Mouse (Mus musculus) induced T-regulatory cell, adult 2 months (primary cell): ENCODE results near the gene Sgca.
A peak's percentile ranks its signal among the peaks of the same experiment; 100 is the strongest.
"Not testable (repeated sequence)": the region's sequence is repeated elsewhere in the genome, so short reads cannot be mapped to it uniquely, and the experiment has no call there.

ENCODE experiments used
- DNase-seq: peaks from one replicate; pipeline ENCODE4 v3.0.0-alpha.2; 2012; ENCODE audit warnings: low read depth

Gene Sgca

GRCm38 (mm10) chr11:94976199-94976598 lies at the start of gene Sgca:
Gene Sgca, minus strand, starts transcription at chr11:94976327.
- DNase-seq = no peak

GRCm38 (mm10) chr11:95025227-95026012 lies 49.3 kb upstream of the Sgca start:
- DNase-seq = no peak

- no peak for DNase-seq
Measured at GRCm38 (mm10) chr11:95024439-95025184, 48.5 kb upstream of the Sgca start.

- no peak for DNase-seq
Measured at GRCm38 (mm10) chr11:95023481-95023880, 47.4 kb upstream of the Sgca start.

- DNase-seq = peak; percentile 49
Measured at GRCm38 (mm10) chr11:95022237-95022992, 46.3 kb upstream of the Sgca start.

- DNase-seq = no peak
Measured at GRCm38 (mm10) chr11:95015484-95015883, 39.4 kb upstream of the Sgca start.

- no peak for DNase-seq
Measured at GRCm38 (mm10) chr11:95012487-95012886, 36.4 kb upstream of the Sgca start.

GRCm38 (mm10) chr11:95012075-95012474 lies 35.9 kb upstream of the Sgca start:
- no peak for DNase-seq

GRCm38 (mm10) chr11:95011416-95011815 lies 35.3 kb upstream of the Sgca start:
- DNase-seq = no peak

GRCm38 (mm10) chr11:95010841-95011403 lies 34.8 kb upstream of the Sgca start:
- not testable (repeated sequence) for DNase-seq

GRCm38 (mm10) chr11:95010141-95010739 lies 34.1 kb upstream of the Sgca start:
- DNase-seq = no peak

- DNase-seq = peak; percentile 59
Measured at GRCm38 (mm10) chr11:95009629-95010014, 33.5 kb upstream of the Sgca start, which contains the start of gene Samd14. Gene Samd14, plus strand, starts transcription at chr11:95009879.

GRCm38 (mm10) chr11:95008661-95009628 lies 32.8 kb upstream of the Sgca start:
- peak; percentile 52 for DNase-seq

- DNase-seq = no peak
Measured at GRCm38 (mm10) chr11:95007418-95007817, 31.3 kb upstream of the Sgca start.

- peak; percentile 87 for DNase-seq
Measured at GRCm38 (mm10) chr11:95006525-95007219, 30.5 kb upstream of the Sgca start.

- no peak for DNase-seq
Measured at GRCm38 (mm10) chr11:95006038-95006437, 29.9 kb upstream of the Sgca start.

- no peak for DNase-seq
Measured at GRCm38 (mm10) chr11:95004937-95005198, 28.7 kb upstream of the Sgca start.

GRCm38 (mm10) chr11:95004136-95004936 lies 28.2 kb upstream of the Sgca start:
- no peak for DNase-seq

- DNase-seq = no peak
Measured at GRCm38 (mm10) chr11:95002705-95003104, 26.6 kb upstream of the Sgca start.
